ENCODE assay signal across 11 mouse cellular contexts in genomic region chr10:61535441-61535840, GRCm38 (mm10). TPM values are rescaled to one million over a fixed set of nuclear protein-coding genes. Genes with fewer than 3 reads are reported as not detected.
DNase-seq lines count a peak whose midpoint lies in the region; ATAC-seq lines count a peak whose summit lies in the region.
"Had no signal": no experiment of that assay in that cellular context is flagged by ENCODE, and none has a peak within 500 bp of the region (broad histone marks: within the 10 kb centered on the region; RNA-seq: fewer than 3 reads in every experiment).

No protein-coding gene starts in this region.

- intact Hi-C loops in left cerebral cortex, postnatal 14 days (cut with DNase I) = no loop called here

- H3K9ac ChIP-seq in heart, embryonic 16.5 days (ENCODE audit: low read length) = no peak overlapping the region
- H3K9ac ChIP-seq in forebrain, embryonic 15.5 days (replicated peaks) = no peak overlapping the region
- H3K9ac ChIP-seq in midbrain, embryonic 12.5 days (replicated peaks) = no peak overlapping the region

- DNase-seq in heart, adult 8-10 months (ENCODE audit: low spot score) = no peak
- DNase-seq in embryonic facial prominence, embryonic 10.5 days (ENCODE audit: low spot score) = no peak
- DNase-seq in left cerebral cortex, postnatal 14 days (ENCODE audit: low spot score in 2 of 2) = no peak
- DNase-seq in spleen, postnatal 10 days (ENCODE audit: low spot score in 2 of 2) = no peak
- DNase-seq in c-Kit-positive CD71-positive TER-119-positive erythroid progenitor cells, embryonic 14.5 days (ENCODE audit: low spot score) = no peak
- DNase-seq: cerebellum, postnatal 36 days; right cerebral cortex, postnatal 25 days had no signal

- 80% methylated on average over 4 of the region's 4 CpGs for WGBS in heart, embryonic 16.5 days
- 83% methylated on average over 4 of the region's 4 CpGs for WGBS in embryonic facial prominence, embryonic 10.5 days
- 72% methylated on average over 4 of the region's 4 CpGs for WGBS in forebrain, embryonic 15.5 days
- WGBS in midbrain, embryonic 12.5 days = 86% methylated on average over 4 of the region's 4 CpGs

- peaks cover 31% of the 10 kb centered on the region for H3K4me1 ChIP-seq in heart, embryonic 16.5 days (ENCODE audit: control insufficient read depth, insufficient read depth, low read length)
- peaks cover 66% of the 10 kb centered on the region for H3K4me1 ChIP-seq in embryonic facial prominence, embryonic 10.5 days
- H3K4me1 ChIP-seq in forebrain, embryonic 15.5 days = peaks cover 48% of the 10 kb centered on the region
- H3K4me1 ChIP-seq in midbrain, embryonic 12.5 days = peaks cover 59% of the 10 kb centered on the region

- no peak overlapping the region for H3K4me3 ChIP-seq in heart, embryonic 16.5 days (ENCODE audit: low read length)
- H3K4me3 ChIP-seq in embryonic facial prominence, embryonic 10.5 days = no peak overlapping the region
- no peak overlapping the region for H3K4me3 ChIP-seq in forebrain, embryonic 15.5 days
- no peak overlapping the region for H3K4me3 ChIP-seq in midbrain, embryonic 12.5 days

- no peaks in the 10 kb centered on the region for H3K9me3 ChIP-seq in heart, embryonic 16.5 days (replicated peaks; ENCODE audit: control insufficient read depth, low read length)
- no peaks in the 10 kb centered on the region for H3K9me3 ChIP-seq in embryonic facial prominence, embryonic 10.5 days
- no peaks in the 10 kb centered on the region for H3K9me3 ChIP-seq in forebrain, embryonic 15.5 days
- no peaks in the 10 kb centered on the region for H3K9me3 ChIP-seq in midbrain, embryonic 12.5 days

- peak overlapping the region; percentile 74 for H3K27ac ChIP-seq in heart, embryonic 16.5 days (ENCODE audit: low read length)
- peak overlapping the region; percentile 87 for H3K27ac ChIP-seq in embryonic facial prominence, embryonic 10.5 days (replicated peaks)
- H3K27ac ChIP-seq in forebrain, embryonic 15.5 days (replicated peaks) = peak overlapping the region; percentile 88
- peak overlapping the region; percentile 93 for H3K27ac ChIP-seq in midbrain, embryonic 12.5 days (replicated peaks)

- ATAC-seq in heart, embryonic 16.5 days (replicated peaks; ENCODE audit: extremely low read depth, insufficient read depth, low FRiP score) = no peak
- ATAC-seq in forebrain, embryonic 15.5 days (replicated peaks) = no peak
- ATAC-seq in midbrain, embryonic 12.5 days (ENCODE audit: low FRiP score, low read depth) = no peak

- no peak overlapping the region for H3K4me2 ChIP-seq in heart, embryonic 16.5 days (ENCODE audit: low read depth, low read length)
- no peak overlapping the region for H3K4me2 ChIP-seq in forebrain, embryonic 15.5 days (replicated peaks)
- H3K4me2 ChIP-seq in midbrain, embryonic 12.5 days (replicated peaks) = no peak overlapping the region

- no peaks in the 10 kb centered on the region for H3K27me3 ChIP-seq in heart, embryonic 16.5 days (ENCODE audit: control insufficient read depth, insufficient read depth, low read length)
- H3K27me3 ChIP-seq in embryonic facial prominence, embryonic 10.5 days (replicated peaks; ENCODE audit: low read depth, poor library complexity, severe bottlenecking) = no peaks in the 10 kb centered on the region
- no peaks in the 10 kb centered on the region for H3K27me3 ChIP-seq in forebrain, embryonic 15.5 days
- no peaks in the 10 kb centered on the region for H3K27me3 ChIP-seq in midbrain, embryonic 12.5 days

- no peaks in the 10 kb centered on the region for H3K36me3 ChIP-seq in heart, embryonic 16.5 days (ENCODE audit: control insufficient read depth, insufficient read depth)
- H3K36me3 ChIP-seq in embryonic facial prominence, embryonic 10.5 days (replicated peaks) = peaks cover 3% of the 10 kb centered on the region; the same call in 1 of the 2 replicates
- no peaks in the 10 kb centered on the region for H3K36me3 ChIP-seq in forebrain, embryonic 15.5 days
- no peaks in the 10 kb centered on the region for H3K36me3 ChIP-seq in midbrain, embryonic 12.5 days

RNA-seq across cellular contexts. Expression of gene Lrrc20, which starts 59.8 kb away (rescaled TPM):
- 12.9 and 13.4 TPM in 2 replicates for polyA plus RNA-seq in heart, embryonic 16.5 days (2015; fragmentation: Nextera tagmentation; extraction: Ambion mirVana)
- 10 to 100 TPM; 32.7 to 43.3 (median 40.3) TPM for total RNA-seq in heart, adult 8-10 months (2022)
- 9.8 and 13.0 TPM in 2 replicates for polyA plus RNA-seq in embryonic facial prominence, embryonic 10.5 days (2016; fragmentation: Nextera tagmentation; extraction: Ambion mirVana)
- 22.1 and 23.0 TPM in 2 replicates for polyA plus RNA-seq in forebrain, embryonic 15.5 days (2015; fragmentation: Nextera tagmentation; extraction: Ambion mirVana)
- 13.7 and 14.3 TPM in 2 replicates for polyA plus RNA-seq in midbrain, embryonic 12.5 days (2016; fragmentation: Nextera tagmentation; extraction: Ambion mirVana)
- total RNA-seq in left cerebral cortex, postnatal 14 days (2021) = 10 to 100 TPM; 13.0 to 13.9 TPM

RNA-seq across cellular contexts. Expression of gene Npffr1, which starts 59.9 kb away (rescaled TPM):
- not detected in 2 replicates for polyA plus RNA-seq in heart, embryonic 16.5 days (2015; fragmentation: Nextera tagmentation; extraction: Ambion mirVana)
- under 1 TPM in 2 of 4 experiments, not detected in 2; 0.08 to 0.13 TPM for total RNA-seq in heart, adult 8-10 months (2022)
- polyA plus RNA-seq in embryonic facial prominence, embryonic 10.5 days (2016; fragmentation: Nextera tagmentation; extraction: Ambion mirVana) = 0.10 and 0.11 TPM in 2 replicates
- 0.54 and 0.64 TPM in 2 replicates for polyA plus RNA-seq in forebrain, embryonic 15.5 days (2015; fragmentation: Nextera tagmentation; extraction: Ambion mirVana)
- polyA plus RNA-seq in midbrain, embryonic 12.5 days (2016; fragmentation: Nextera tagmentation; extraction: Ambion mirVana) = 0.17 and 0.18 TPM in 2 replicates
- 1 to 10 TPM; 1.2 to 2.0 TPM for total RNA-seq in left cerebral cortex, postnatal 14 days (2021)
- total RNA-seq: megakaryocyte-erythroid progenitor cell, adult 5-6 weeks had no signal
